Mouse (Mus musculus) heart, postnatal 0 days (tissue): ENCODE data around the gene Tsnaxip1. TPM values are rescaled to one million over a fixed set of nuclear protein-coding genes. Genes with fewer than 3 reads are reported as not detected.
A peak's percentile ranks its signal among the peaks of the same experiment; 100 is the strongest.

Experiments used
- ATAC-seq: fragments of 200-750 bp; cut with Nextera tagmentation; 2 replicates; pipeline ENCODE4 v1.8.0; 2017; ENCODE audit warnings: low read depth, moderate number of reproducible peaks, moderate library complexity; ENCODE audit not compliant: insufficient read depth
- DNase-seq: peaks from one replicate; pipeline ENCODE4 v3.0.0-alpha.2; 2016; ENCODE audit warnings: low spot score
- H3K27ac ChIP-seq: fragments of 300-500 bp; sonication (generic); 2 replicates; pipeline ENCODE4 v1.5.1; 2014; ENCODE audit warnings: low read depth, mild to moderate bottlenecking
- H3K27me3 ChIP-seq: fragments of 300-500 bp; sonication (generic); 2 replicates; pipeline ENCODE4 v1.6.1; 2014; ENCODE audit warnings: low read length, mixed read lengths; ENCODE audit not compliant: control insufficient read depth, insufficient read depth
- H3K36me3 ChIP-seq: fragments of 300-500 bp; sonication (generic); replicated peaks from 2 replicates; pipeline ENCODE4 v1.6.1; 2014; ENCODE audit warnings: low read length, mixed read lengths; ENCODE audit not compliant: control insufficient read depth, insufficient read depth
- H3K4me1 ChIP-seq: fragments of 300-500 bp; sonication (generic); 2 replicates; pipeline ENCODE4 v1.6.1; 2014; ENCODE audit warnings: antibody characterized with exemption; ENCODE audit not compliant: control insufficient read depth, insufficient read depth
- H3K4me2 ChIP-seq: fragments of 300-500 bp; sonication (generic); 2 replicates; pipeline ENCODE4 v1.6.1; 2014; ENCODE audit warnings: low read depth, mild to moderate bottlenecking, low read length, moderate library complexity
- H3K4me3 ChIP-seq: fragments of 300-500 bp; sonication (generic); 2 replicates; pipeline ENCODE4 v1.5.1; 2014; ENCODE audit warnings: low read depth, low read length
- H3K9ac ChIP-seq: fragments of 300-500 bp; sonication (generic); replicated peaks from 2 replicates; pipeline ENCODE4 v1.6.1; 2014; ENCODE audit warnings: low read depth, low read length, mixed read lengths
- H3K9me3 ChIP-seq: fragments of 300-500 bp; sonication (generic); replicated peaks from 2 replicates; pipeline ENCODE4 v1.6.1; 2016; ENCODE audit warnings: low read length; ENCODE audit not compliant: control insufficient read depth
- CTCF ChIP-seq: IDR thresholded peaks from 2 replicates; pipeline ENCODE4 v1.5.1; 2016; ENCODE audit warnings: antibody characterized with exemption, control low read depth, low read depth
- EP300 ChIP-seq: IDR thresholded peaks from 2 replicates; pipeline ENCODE4 v1.6.1; 2016; ENCODE audit warnings: antibody characterized with exemption, low read depth
- WGBS: fragments of 180-500 bp; shearing (Covaris S2); extraction: QIAGEN DNeasy Blood & Tissue Kit; methylation state at CpG from one replicate; pipeline ENCODE4 v1.1.7; 2014; 5-methylcytosine and 5-hydroxymethylcytosine counted together
- polyA plus RNA-seq: library from polyadenylated mRNA; unstranded; fragments of >200 nt; fragmentation: Nextera tagmentation; extraction: Ambion mirVana; gene quantifications from 2 replicates; pipeline ENCODE4 v1.2.1, GENCODE M21; 2015
- total RNA-seq: library from RNA; depleted of rRNA; stranded (reverse); fragments of >200 nt; gene quantifications from 2 replicates; pipeline ENCODE4 v1.2.3, GENCODE M21; 2014; ENCODE audit warnings: low replicate concordance

Gene Tsnaxip1
- total and polyA plus RNA-seq, 2 experiments from 2014 or later = not detected

DNA sequence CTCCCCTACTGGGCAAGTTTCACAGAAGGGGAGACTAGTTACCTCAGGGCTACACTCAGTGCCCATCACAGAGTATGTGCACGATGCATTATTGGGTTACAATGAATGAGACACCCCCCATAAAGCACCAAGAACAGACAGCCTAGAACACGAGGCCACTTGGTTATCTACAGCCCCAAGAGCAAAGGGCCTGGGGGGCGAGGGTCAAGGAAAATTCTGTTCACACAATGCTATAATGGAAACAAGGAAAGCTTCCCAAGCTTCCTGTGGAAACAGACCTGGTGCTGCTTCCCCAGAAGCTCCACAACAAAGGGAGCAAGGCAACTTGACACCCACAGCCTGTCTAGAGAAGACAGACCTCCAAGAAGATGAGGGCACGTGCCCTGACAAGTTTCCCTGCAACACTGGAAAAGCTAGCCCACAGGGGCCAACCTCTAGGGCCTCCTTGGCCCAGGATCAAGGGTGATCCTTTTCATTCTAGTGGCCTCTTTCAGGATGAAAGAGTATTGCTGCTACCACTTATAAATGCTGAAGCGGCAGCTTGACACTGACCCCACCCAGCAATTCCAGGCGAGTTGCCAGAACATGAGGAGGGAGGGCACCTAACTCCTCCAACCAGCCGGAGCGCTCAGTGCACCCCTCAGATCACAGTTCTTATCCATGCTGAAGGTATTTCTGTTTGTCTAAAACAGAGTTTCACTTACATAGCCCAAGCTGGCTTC is 28.3 kb upstream of the Tsnaxip1 start:
- Histone ChIP-seq H3K4me3 (no peak overlapping the region), H3K9me3 (no peaks in the 10 kb centered on the region), H3K9ac (no peak overlapping the region), H3K27ac (peak overlapping the region; percentile 67), H3K27me3 (no peaks in the 10 kb centered on the region), H3K36me3 (no peaks in the 10 kb centered on the region), H3K4me1 (peaks cover 17% of the 10 kb centered on the region; the same call in 1 of the 2 replicates), H3K4me2 (peak overlapping the region; percentile 7; the same call in 1 of the 2 replicates)
- DNase-seq = peak; percentile 77
- ATAC-seq = peak; percentile 79
- TF ChIP-seq EP300 = no peak
- no peak for TF ChIP-seq CTCF
- WGBS = 20% methylated on average over 8 of the region's 8 CpGs

DNA sequence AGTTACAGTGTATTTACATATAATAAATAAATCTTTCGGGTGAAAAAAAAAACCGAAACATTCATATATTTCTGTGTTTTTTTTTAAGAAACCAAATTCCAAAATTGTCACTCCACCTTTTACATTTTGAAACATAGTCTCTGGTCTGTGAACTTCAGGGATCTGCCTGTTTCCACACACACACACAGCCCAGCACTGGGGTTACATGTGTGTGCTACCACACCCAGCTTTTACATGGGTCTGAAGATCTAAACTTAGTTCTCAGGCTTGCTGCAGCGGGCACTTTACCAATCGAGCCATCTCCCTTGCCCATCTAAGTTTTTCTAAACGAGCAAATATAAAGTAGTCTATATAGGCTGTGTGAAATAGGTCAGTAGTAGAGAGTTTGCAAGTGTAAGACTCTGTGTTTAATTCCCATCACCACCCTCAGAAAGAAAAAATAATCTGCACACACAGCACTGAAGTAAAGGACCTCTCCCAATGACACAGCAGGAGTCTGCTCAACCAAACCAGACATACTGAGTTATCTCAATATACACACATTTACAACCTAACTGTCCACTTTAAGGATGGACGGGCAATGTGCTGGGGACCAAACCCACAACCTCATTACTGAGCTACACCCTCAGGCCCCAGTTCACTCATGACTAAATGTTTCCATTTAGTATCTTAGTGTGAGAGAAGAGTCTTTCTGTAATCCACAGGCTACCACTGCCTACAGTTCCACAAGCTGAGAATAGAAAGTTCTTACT is 26.2 kb upstream of the Tsnaxip1 start:
- no peak overlapping the region for H3K4me2 ChIP-seq
- no peak overlapping the region for H3K4me3 ChIP-seq
- ATAC-seq (no peak), DNase-seq (no peak)
- TF ChIP-seq EP300 = no peak
- no peak for TF ChIP-seq CTCF
- no peaks in the 10 kb centered on the region for H3K9me3 ChIP-seq
- no peak overlapping the region for H3K9ac ChIP-seq
- H3K27me3 ChIP-seq = no peaks in the 10 kb centered on the region
- 0 out of 2 replicates have a peak, but pooled peaks cover 7% of the 10 kb centered on the region for H3K36me3 ChIP-seq
- H3K27ac ChIP-seq = no peak overlapping the region
- WGBS = 88% methylated on average over 6 of the region's 6 CpGs
- peaks cover 17% of the 10 kb centered on the region; the same call in 1 of the 2 replicates for H3K4me1 ChIP-seq

DNA sequence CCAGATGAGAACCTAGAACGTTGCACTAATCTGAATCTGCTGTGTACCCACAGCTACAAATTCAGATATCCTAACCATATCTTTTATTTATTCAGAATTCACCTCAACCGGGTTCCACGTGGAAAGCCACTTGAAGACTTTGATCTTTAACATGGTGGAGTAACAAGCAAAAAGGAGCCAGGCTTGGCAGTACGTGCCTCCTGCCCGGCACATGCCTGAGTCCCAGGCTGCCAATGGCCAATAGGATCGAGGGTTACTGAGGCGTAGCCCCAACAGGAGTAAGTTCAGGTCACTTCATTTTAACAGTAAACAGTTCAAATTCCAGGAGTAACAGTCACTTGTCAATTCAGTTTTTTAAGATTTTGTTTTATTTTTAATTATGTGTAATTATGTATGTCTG is 22.7 kb upstream of the Tsnaxip1 start:
- H3K36me3 ChIP-seq = 0 out of 2 replicates have a peak, but pooled peaks cover 7% of the 10 kb centered on the region
- 90% methylated on average over 7 of the region's 7 CpGs for WGBS
- H3K4me2 ChIP-seq = no peak overlapping the region
- no peak overlapping the region for H3K9ac ChIP-seq
- no peaks in the 10 kb centered on the region for H3K9me3 ChIP-seq
- TF ChIP-seq EP300 = no peak
- TF ChIP-seq CTCF = no peak
- H3K27ac ChIP-seq = no peak overlapping the region
- ATAC-seq = no peak
- peaks cover 17% of the 10 kb centered on the region; the same call in 1 of the 2 replicates for H3K4me1 ChIP-seq
- DNase-seq = no peak
- no peaks in the 10 kb centered on the region for H3K27me3 ChIP-seq
- no peak overlapping the region for H3K4me3 ChIP-seq

DNA sequence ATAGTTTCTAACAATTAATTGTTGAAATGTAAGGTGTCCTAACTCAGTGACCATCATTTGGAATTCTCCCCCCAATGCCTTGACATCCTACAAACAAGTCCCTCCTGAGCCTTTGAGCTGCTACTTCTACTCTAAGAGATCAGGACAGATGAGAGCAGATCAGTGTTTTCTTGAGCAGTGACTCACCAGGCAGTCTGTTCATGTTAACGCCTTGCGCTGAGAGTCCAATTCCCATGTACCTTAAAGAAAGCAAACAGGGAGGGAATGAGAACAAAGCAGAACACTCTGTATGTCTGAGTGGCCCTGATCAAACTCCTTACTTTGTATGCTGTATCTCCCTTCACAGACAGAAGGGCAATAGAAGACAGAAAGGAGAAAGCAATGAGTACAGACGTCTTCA is 22.2 kb upstream of the Tsnaxip1 start:
- WGBS = 79% methylated on average over 3 of the region's 3 CpGs
- Histone ChIP-seq H3K27me3 (no peaks in the 10 kb centered on the region), H3K4me3 (no peak overlapping the region), H3K9me3 (no peaks in the 10 kb centered on the region), H3K9ac (no peak overlapping the region), H3K36me3 (0 out of 2 replicates have a peak, but pooled peaks cover 7% of the 10 kb centered on the region), H3K4me1 (peaks cover 13% of the 10 kb centered on the region; the same call in 1 of the 2 replicates), H3K4me2 (no peak overlapping the region), H3K27ac (no peak overlapping the region)
- ATAC-seq (no peak), DNase-seq (no peak)
- TF ChIP-seq CTCF (no peak), EP300 (no peak)

DNA sequence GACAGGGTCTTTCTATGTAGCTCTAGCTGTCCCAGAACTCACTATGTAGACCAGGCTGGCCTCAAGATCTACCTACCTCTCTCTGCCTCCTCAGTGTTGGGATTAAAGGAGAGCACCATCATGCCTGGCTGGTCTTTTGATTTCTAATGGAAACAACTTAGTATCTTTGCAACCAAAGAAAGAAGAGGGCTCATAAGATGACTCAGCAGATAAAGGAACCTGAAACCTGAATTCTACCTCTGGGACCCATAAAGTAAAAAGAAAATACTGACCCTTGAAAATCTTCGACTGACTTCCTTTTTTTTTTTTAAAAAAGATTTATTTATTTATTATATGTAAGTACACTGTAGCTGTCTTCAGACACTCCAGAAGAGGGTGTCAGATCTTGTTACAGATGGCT is 21.6 kb upstream of the Tsnaxip1 start:
- Histone ChIP-seq H3K36me3 (0 out of 2 replicates have a peak, but pooled peaks cover 7% of the 10 kb centered on the region), H3K4me2 (no peak overlapping the region), H3K9ac (no peak overlapping the region), H3K27me3 (no peaks in the 10 kb centered on the region), H3K4me3 (no peak overlapping the region), H3K9me3 (no peaks in the 10 kb centered on the region), H3K4me1 (peaks cover 16% of the 10 kb centered on the region; the same call in 1 of the 2 replicates), H3K27ac (no peak overlapping the region)
- no peak for DNase-seq
- TF ChIP-seq CTCF = no peak
- TF ChIP-seq EP300 = no peak
- ATAC-seq = no peak
- 86% methylated on average over 1 of the region's 1 CpGs for WGBS
